Mouse (Mus musculus): ENCODE measurements around the gene F9.
A peak's percentile ranks its signal among the peaks of the same experiment; 100 is the strongest.
"Not testable (repeated sequence)": the region's sequence is repeated elsewhere in the genome, so short reads cannot be mapped to it uniquely, and the experiment has no call there.

Gene F9

GRCm38 (mm10) chrX:59999221-60000083 is at the start of gene F9:
F9 (plus strand) TSS chrX:59999464.
- DNase-seq (ENCODE audit: low read depth), result peak; percentile 0

- not testable (repeated sequence) for DNase-seq (ENCODE audit: low read depth)
Observed at GRCm38 (mm10) chrX:59969767-59970166, 29.5 kb upstream of the F9 start.

GRCm38 (mm10) chrX:60000084-60000443 is 800 bp downstream of the F9 start:
- DNase-seq (ENCODE audit: low read depth), result no peak

GRCm38 (mm10) chrX:60001461-60001860 is 2.2 kb downstream of the F9 start:
- no peak for DNase-seq (ENCODE audit: low read depth)

GRCm38 (mm10) chrX:60013084-60013676 is 13.9 kb downstream of the F9 start:
- peak; percentile 38 for DNase-seq (ENCODE audit: low read depth)

- DNase-seq (ENCODE audit: low read depth), result no peak
Observed at GRCm38 (mm10) chrX:60014588-60014987, 15.3 kb downstream of the F9 start.

GRCm38 (mm10) chrX:60021007-60021406 is 21.7 kb downstream of the F9 start:
- no peak for DNase-seq (ENCODE audit: low read depth)

GRCm38 (mm10) chrX:60021595-60021994 is 22.3 kb downstream of the F9 start:
- DNase-seq (ENCODE audit: low read depth), result no peak

GRCm38 (mm10) chrX:60026654-60027053 is 27.4 kb downstream of the F9 start:
- peak; percentile 13 for DNase-seq (ENCODE audit: low read depth)

- no peak for DNase-seq (ENCODE audit: low read depth)
Observed at GRCm38 (mm10) chrX:60054745-60055144, 55.5 kb downstream of the F9 start.

- DNase-seq (ENCODE audit: low read depth), result no peak
Observed at GRCm38 (mm10) chrX:60055185-60055584, 55.9 kb downstream of the F9 start.

GRCm38 (mm10) chrX:60075359-60075758 is 76.1 kb downstream of the F9 start:
- no peak for DNase-seq (ENCODE audit: low read depth)
